Mouse (Mus musculus) lung, embryonic 16.5 days (tissue): ENCODE measurements around the gene Hnrnpr. TPM values are rescaled to one million over a fixed set of nuclear protein-coding genes. Genes with fewer than 3 reads are reported as not detected.
A peak's percentile ranks its signal among the peaks of the same experiment; 100 is the strongest.

Experiments used
- ATAC-seq: fragments of 200-750 bp; cut with Nextera tagmentation; 2 replicates; pipeline ENCODE4 v1.8.0; 2017; ENCODE audit warnings: low read depth, mild to moderate bottlenecking, moderate library complexity
- H3K27ac ChIP-seq: fragments of 300-500 bp; sonication (generic); 2 replicates; pipeline ENCODE4 v1.5.1; 2014; ENCODE audit warnings: mild to moderate bottlenecking, control low read depth, low read length
- H3K27me3 ChIP-seq: fragments of 300-500 bp; sonication (generic); 2 replicates; pipeline ENCODE4 v1.6.1; 2014; ENCODE audit warnings: low read depth, low read length, mixed read lengths; ENCODE audit not compliant: control insufficient read depth, insufficient read depth
- H3K36me3 ChIP-seq: fragments of 300-500 bp; sonication (generic); 2 replicates; pipeline ENCODE4 v1.6.1; 2014; ENCODE audit warnings: low read length; ENCODE audit not compliant: control insufficient read depth, insufficient read depth
- H3K4me1 ChIP-seq: fragments of 300-500 bp; sonication (generic); replicated peaks from 2 replicates; pipeline ENCODE4 v1.6.1; 2014; ENCODE audit warnings: low read length, mixed read lengths; ENCODE audit not compliant: control insufficient read depth, insufficient read depth
- H3K4me2 ChIP-seq: fragments of 300-500 bp; sonication (generic); 2 replicates; pipeline ENCODE4 v1.6.1; 2014; ENCODE audit warnings: low read depth, low read length, control low read depth
- H3K4me3 ChIP-seq: fragments of 300-500 bp; sonication (generic); 2 replicates; pipeline ENCODE4 v1.5.1; 2014; ENCODE audit warnings: mild to moderate bottlenecking, low read length, control low read depth
- H3K9ac ChIP-seq: fragments of 300-500 bp; sonication (generic); 2 replicates; pipeline ENCODE4 v1.6.1; 2014; ENCODE audit warnings: low read length, control low read depth
- H3K9me3 ChIP-seq: fragments of 300-500 bp; sonication (generic); 2 replicates; pipeline ENCODE4 v1.6.1; 2016; ENCODE audit warnings: low read length; ENCODE audit not compliant: control insufficient read depth
- WGBS: fragments of 180-500 bp; shearing (Covaris S2); extraction: QIAGEN DNeasy Blood & Tissue Kit; methylation state at CpG from one replicate; pipeline ENCODE4 v1.1.7; 2014; 5-methylcytosine and 5-hydroxymethylcytosine counted together
- polyA plus RNA-seq: library from polyadenylated mRNA; unstranded; fragments of >200 nt; fragmentation: Nextera tagmentation; extraction: Ambion mirVana; gene quantifications from 2 replicates; pipeline ENCODE4 v1.2.1, GENCODE M21; 2015

Hnrnpr gene
- polyA plus RNA-seq, 1 experiment from 2014 or later, result 158 TPM

DNA sequence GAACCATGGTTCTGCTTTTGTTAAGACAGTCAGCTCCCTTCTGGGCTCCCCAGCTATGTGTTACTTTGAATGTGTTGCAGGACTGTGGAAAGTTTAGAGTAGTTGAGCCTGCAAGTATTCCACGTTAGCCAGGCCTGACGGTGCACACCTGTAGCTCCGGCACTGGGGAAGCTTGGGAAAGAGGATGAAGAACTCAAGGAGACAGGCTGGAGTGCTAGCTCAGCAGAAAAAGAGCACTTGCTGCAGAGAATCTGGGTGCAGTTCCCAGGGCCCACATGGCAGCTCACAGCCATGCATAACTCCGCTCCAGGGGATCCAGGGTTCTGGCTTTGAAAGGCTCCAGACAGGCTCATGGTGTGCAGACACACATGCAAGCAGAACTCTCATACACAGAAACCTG, 46.7 kb downstream of the Hnrnpr start:
- peaks cover 41% of the 10 kb centered on the region for H3K36me3 ChIP-seq

GRCm38 (mm10) chr4:136367856-136368255, 57.1 kb downstream of the Hnrnpr start:
- whole genome bisulfite sequencing, result 59% methylated on average over 4 of the region's 4 CpGs
- no peak overlapping the region for H3K4me2 ChIP-seq
- no peaks in the 10 kb centered on the region for H3K36me3 ChIP-seq
- H3K4me3 ChIP-seq, result no peak overlapping the region
- H3K9me3 ChIP-seq, result no peaks in the 10 kb centered on the region
- H3K27me3 ChIP-seq, result no peaks in the 10 kb centered on the region
- no peak overlapping the region for H3K27ac ChIP-seq
- no peak for ATAC-seq
- no peak overlapping the region for H3K9ac ChIP-seq
- no peaks in the 10 kb centered on the region for H3K4me1 ChIP-seq

More for the DNA sequence above, 46.7 kb downstream of the Hnrnpr start:
- H3K27me3 ChIP-seq, result no peaks in the 10 kb centered on the region
- H3K4me3 ChIP-seq, result no peak overlapping the region
- no peaks in the 10 kb centered on the region for H3K9me3 ChIP-seq
- H3K9ac ChIP-seq, result no peak overlapping the region
- no peak overlapping the region for H3K4me2 ChIP-seq
- 91% methylated on average over 4 of the region's 4 CpGs for WGBS
- H3K4me1 ChIP-seq, result no peaks in the 10 kb centered on the region
- ATAC-seq, result no peak
- no peak overlapping the region for H3K27ac ChIP-seq

DNA sequence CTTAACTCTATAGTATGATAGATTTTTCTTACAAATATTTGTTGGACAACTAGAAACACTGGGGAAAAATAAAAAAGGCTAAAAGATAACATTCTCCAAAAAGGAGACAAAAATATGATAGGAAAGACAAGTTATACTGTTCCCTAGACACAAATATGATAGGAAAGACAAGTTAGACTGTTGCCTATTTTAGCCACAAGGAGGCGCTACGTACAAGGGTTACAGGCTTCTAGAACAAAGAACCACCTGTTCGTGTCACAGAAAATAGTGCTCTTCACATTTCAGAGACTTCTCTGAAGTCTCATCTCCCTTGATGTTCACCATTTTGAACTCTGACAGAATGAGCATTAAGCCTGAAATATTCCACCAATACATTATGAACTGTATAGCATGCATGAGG, 59.0 kb downstream of the Hnrnpr start:
- H3K27me3 ChIP-seq, result no peaks in the 10 kb centered on the region
- no peak for ATAC-seq
- no peaks in the 10 kb centered on the region for H3K9me3 ChIP-seq
- no peak overlapping the region for H3K27ac ChIP-seq
- no peak overlapping the region for H3K4me3 ChIP-seq
- H3K4me2 ChIP-seq, result no peak overlapping the region
- no peaks in the 10 kb centered on the region for H3K4me1 ChIP-seq
- no peak overlapping the region for H3K9ac ChIP-seq
- no peaks in the 10 kb centered on the region for H3K36me3 ChIP-seq
- WGBS, result 2% methylated on average over 3 of the region's 3 CpGs

DNA sequence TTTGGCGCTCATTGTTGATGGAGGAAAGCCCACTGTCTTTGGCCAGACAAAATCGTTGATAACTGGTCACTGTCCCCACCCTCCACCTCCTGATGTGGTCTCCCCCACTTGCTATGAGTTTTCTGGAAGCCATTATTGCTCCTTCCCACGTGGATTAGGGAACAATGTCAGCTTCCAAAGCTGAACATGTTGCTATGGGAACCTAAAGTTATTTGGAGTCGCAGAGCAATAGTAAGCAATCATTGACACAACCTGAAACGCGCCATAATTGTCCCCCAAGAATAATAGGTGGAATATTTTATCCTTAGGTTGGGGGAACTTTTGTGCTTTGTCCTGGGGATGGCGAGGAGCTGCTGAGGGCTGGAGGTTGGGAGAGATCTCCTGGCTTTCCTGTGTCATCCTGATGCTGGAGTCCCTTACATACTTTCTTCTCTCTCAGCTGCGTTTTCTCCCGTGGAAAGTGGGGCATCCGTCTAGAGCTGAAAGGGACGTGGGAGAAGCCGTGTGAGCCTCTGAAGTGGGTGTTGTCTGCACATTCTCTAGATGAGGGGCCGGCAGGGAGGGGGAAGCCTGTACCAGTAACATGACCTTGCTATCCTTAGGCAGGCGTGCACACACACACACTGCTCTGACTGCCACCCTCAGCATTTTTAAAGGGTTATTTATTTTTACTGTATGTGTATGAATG, 62.9 kb downstream of the Hnrnpr start:
- ATAC-seq, result no peak
- no peaks in the 10 kb centered on the region for H3K4me1 ChIP-seq
- no peak overlapping the region for H3K4me2 ChIP-seq
- H3K27me3 ChIP-seq, result no peaks in the 10 kb centered on the region
- H3K9ac ChIP-seq, result no peak overlapping the region
- WGBS, result 48% methylated on average over 14 of the region's 14 CpGs
- no peaks in the 10 kb centered on the region for H3K36me3 ChIP-seq
- H3K4me3 ChIP-seq, result no peak overlapping the region
- no peak overlapping the region for H3K27ac ChIP-seq
- H3K9me3 ChIP-seq, result no peaks in the 10 kb centered on the region

GRCm38 (mm10) chr4:136377001-136377400, 66.3 kb downstream of the Hnrnpr start:
- Histone ChIP-seq H3K9ac (no peak overlapping the region), H3K9me3 (no peaks in the 10 kb centered on the region), H3K27ac (no peak overlapping the region), H3K4me3 (no peak overlapping the region), H3K4me2 (no peak overlapping the region), H3K27me3 (no peaks in the 10 kb centered on the region), H3K36me3 (no peaks in the 10 kb centered on the region), H3K4me1 (no peaks in the 10 kb centered on the region)
- whole genome bisulfite sequencing, result 86% methylated on average over 5 of the region's 5 CpGs
- ATAC-seq, result no peak

GRCm38 (mm10) chr4:136383052-136383451, 72.3 kb downstream of the Hnrnpr start:
- H3K4me1 ChIP-seq, result no peaks in the 10 kb centered on the region
- H3K4me2 ChIP-seq, result no peak overlapping the region
- H3K4me3 ChIP-seq, result no peak overlapping the region
- no peaks in the 10 kb centered on the region for H3K27me3 ChIP-seq
- ATAC-seq, result no peak
- no peaks in the 10 kb centered on the region for H3K9me3 ChIP-seq
- no peak overlapping the region for H3K9ac ChIP-seq
- no peak overlapping the region for H3K27ac ChIP-seq
- 89% methylated on average over 5 of the region's 5 CpGs for WGBS
- H3K36me3 ChIP-seq, result no peaks in the 10 kb centered on the region

DNA sequence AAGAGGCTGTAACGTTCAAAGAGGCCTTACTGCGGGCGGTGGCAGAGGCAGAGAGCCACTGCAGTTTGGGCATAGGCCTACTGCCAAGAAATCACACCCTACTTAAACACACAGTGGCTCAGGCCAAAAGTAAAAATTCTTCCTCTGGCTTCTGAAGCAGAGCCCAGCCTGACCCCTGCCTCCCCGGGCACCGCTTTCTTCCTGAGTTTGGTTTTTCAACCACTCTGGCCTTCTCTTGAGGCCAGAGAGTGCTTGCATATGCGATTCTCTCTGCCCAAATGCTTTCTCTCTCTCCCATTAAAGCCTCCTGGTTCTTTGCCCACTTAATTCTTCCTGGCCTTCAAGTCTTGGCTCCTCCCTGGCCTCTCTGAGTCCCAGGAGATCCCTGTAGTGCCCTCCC, 73.1 kb downstream of the Hnrnpr start:
- Histone ChIP-seq H3K27me3 (no peaks in the 10 kb centered on the region), H3K4me1 (no peaks in the 10 kb centered on the region), H3K27ac (peak overlapping the region; percentile 66), H3K4me2 (no peak overlapping the region), H3K9me3 (no peaks in the 10 kb centered on the region), H3K9ac (no peak overlapping the region), H3K36me3 (no peaks in the 10 kb centered on the region), H3K4me3 (no peak overlapping the region)
- 57% methylated on average over 6 of the region's 6 CpGs for WGBS
- peak; percentile 67 for ATAC-seq

GRCm38 (mm10) chr4:136387261-136387660, 76.5 kb downstream of the Hnrnpr start:
- Histone ChIP-seq H3K36me3 (no peaks in the 10 kb centered on the region), H3K4me3 (no peak overlapping the region), H3K9me3 (no peaks in the 10 kb centered on the region), H3K27ac (no peak overlapping the region), H3K4me1 (no peaks in the 10 kb centered on the region), H3K9ac (no peak overlapping the region), H3K27me3 (no peaks in the 10 kb centered on the region), H3K4me2 (no peak overlapping the region)
- ATAC-seq, result no peak
- WGBS, result 53% methylated on average over 11 of the region's 11 CpGs

GRCm38 (mm10) chr4:136401806-136402205, 91.1 kb downstream of the Hnrnpr start:
- H3K4me1 ChIP-seq, result no peaks in the 10 kb centered on the region
- H3K27ac ChIP-seq, result no peak overlapping the region
- ATAC-seq, result no peak
- no peak overlapping the region for H3K9ac ChIP-seq
- H3K36me3 ChIP-seq, result no peaks in the 10 kb centered on the region
- whole genome bisulfite sequencing, result 70% methylated on average over 10 of the region's 10 CpGs
- no peak overlapping the region for H3K4me2 ChIP-seq
- no peak overlapping the region for H3K4me3 ChIP-seq
- no peaks in the 10 kb centered on the region for H3K9me3 ChIP-seq
- H3K27me3 ChIP-seq, result no peaks in the 10 kb centered on the region

- no peaks in the 10 kb centered on the region for H3K4me1 ChIP-seq
- H3K27me3 ChIP-seq, result no peaks in the 10 kb centered on the region
- H3K9me3 ChIP-seq, result no peaks in the 10 kb centered on the region
- H3K4me3 ChIP-seq, result no peak overlapping the region
- H3K36me3 ChIP-seq, result no peaks in the 10 kb centered on the region
- H3K27ac ChIP-seq, result no peak overlapping the region
- no peak overlapping the region for H3K9ac ChIP-seq
- no peak for ATAC-seq
- 48% methylated on average over 11 of the region's 11 CpGs for WGBS
- no peak overlapping the region for H3K4me2 ChIP-seq
Measured at GRCm38 (mm10) chr4:136407831-136408230, 97.1 kb downstream of the Hnrnpr start.
